Mouse (Mus musculus) MEL (cell line): ENCODE measurements at regions not wholly inside any gene's neighbourhood (a gene's known extent, or its start where the extent isn't known, plus 50 kb on each side); places are given as distances from the start of the nearest gene placed in this dataset.

Source experiments
- DNase-seq: peaks from one replicate; pipeline ENCODE4 v3.0.0; 2011; ENCODE audit warnings: low read depth, low spot score
- H3K27ac ChIP-seq: 2 replicates; pipeline ENCODE4 v1.5.1; 2012; ENCODE audit warnings: low read depth, mild to moderate bottlenecking, control low read depth, low read length, moderate library complexity; ENCODE audit not compliant: control insufficient read depth
- H3K27me3 ChIP-seq, 2 experiments: fragments of 150-350 bp in 1 of 2; sonication (generic) in 1 of 2; 2 replicates each; pipeline ENCODE4 v1.6.1; 2012; ENCODE audit warnings: low read length in 2 of 2, mild to moderate bottlenecking in 2 of 2, improper control_type of control experiment in 1 of 2, moderate library complexity in 1 of 2; ENCODE audit not compliant: insufficient read depth in 2 of 2, control insufficient read depth in 1 of 2
- H3K36me3 ChIP-seq, 2 experiments: 2 replicates each; pipeline ENCODE4 v1.6.1; 2012 to 2014; ENCODE audit warnings: low read length in 2 of 2, improper control_type of control experiment in 1 of 2, inconsistent platforms in 1 of 2, mild to moderate bottlenecking in 1 of 2; ENCODE audit not compliant: insufficient read depth in 2 of 2, control insufficient read depth in 1 of 2
- H3K4me1 ChIP-seq, 2 experiments: fragments of 150-350 bp in 1 of 2; sonication (generic) in 1 of 2; 2 replicates each; pipeline ENCODE4 v1.6.1; 2012; ENCODE audit warnings: low read length in 2 of 2, improper control_type of control experiment in 1 of 2, mild to moderate bottlenecking in 1 of 2; ENCODE audit not compliant: insufficient read depth in 2 of 2, control insufficient read depth in 1 of 2
- H3K4me3 ChIP-seq, 2 experiments: fragments of 150-350 bp in 1 of 2; sonication (generic) in 1 of 2; 2 replicates each; pipeline ENCODE4 v1.5.1; 2012; ENCODE audit warnings: low read depth in 2 of 2, low read length in 2 of 2, mild to moderate bottlenecking in 2 of 2, moderate library complexity in 2 of 2, control low read depth in 1 of 2, improper control_type of control experiment in 1 of 2; ENCODE audit not compliant: control insufficient read depth in 1 of 2, insufficient read depth in 1 of 2
- H3K79me2 ChIP-seq: 2 replicates; pipeline ENCODE4 v1.6.1; 2012; ENCODE audit warnings: mild to moderate bottlenecking, low read length, moderate library complexity; ENCODE audit not compliant: control insufficient read depth, poor library complexity, insufficient read depth
- H3K9ac ChIP-seq: 2 replicates; pipeline ENCODE4 v1.6.1; 2012; ENCODE audit warnings: low read depth, mild to moderate bottlenecking, control low read depth, low read length, moderate library complexity; ENCODE audit not compliant: control insufficient read depth, poor library complexity, severe bottlenecking
- H3K9me3 ChIP-seq: fragments of 150-350 bp; sonication (generic); replicated peaks from 2 replicates; pipeline ENCODE4 v1.6.1; 2012; ENCODE audit warnings: mild to moderate bottlenecking, low read length, improper control_type of control experiment, moderate library complexity; ENCODE audit not compliant: insufficient read depth
- BHLHE40 ChIP-seq: IDR thresholded peaks from 2 replicates; pipeline ENCODE4 v1.6.1; 2012; ENCODE audit warnings: low read depth, mild to moderate bottlenecking, inconsistent platforms, low read length, improper control_type of control experiment, borderline replicate concordance
- CHD1 ChIP-seq: IDR thresholded peaks from 2 replicates; pipeline ENCODE4 v1.6.1; 2012; ENCODE audit warnings: low read depth, mild to moderate bottlenecking, inconsistent platforms, low read length, improper control_type of control experiment
- CHD2 ChIP-seq: IDR thresholded peaks from 2 replicates; pipeline ENCODE4 v1.6.1; 2011; ENCODE audit warnings: low read length, improper control_type of control experiment
- CTCF ChIP-seq, 3 experiments: IDR thresholded peaks in 2 of 3; conservative IDR thresholded peaks in 1 of 3; 2 replicates each; pipeline ENCODE4 v1.5.1; 2011 to 2012; ENCODE audit warnings: low read length in 3 of 3, low read depth in 2 of 3, mild to moderate bottlenecking in 2 of 3, improper control_type of control experiment in 1 of 3, inconsistent platforms in 1 of 3, mixed read lengths in 1 of 3, moderate library complexity in 1 of 3; ENCODE audit not compliant: control insufficient read depth in 1 of 3, insufficient read depth in 1 of 3, poor library complexity in 1 of 3, severe bottlenecking in 1 of 3
- E2F4 ChIP-seq: IDR thresholded peaks from 2 replicates; pipeline ENCODE4 v1.6.1; 2011; ENCODE audit warnings: low read depth, low read length, improper control_type of control experiment, borderline replicate concordance
- ELF1 ChIP-seq: IDR thresholded peaks from 2 replicates; pipeline ENCODE4 v1.6.1; 2014; ENCODE audit warnings: low read depth, mild to moderate bottlenecking, inconsistent platforms, low read length, improper control_type of control experiment, moderate library complexity
- EP300 ChIP-seq, 2 experiments: IDR thresholded peaks; 2 replicates each; pipeline ENCODE4 v1.6.1; 2011; ENCODE audit warnings: improper control_type of control experiment in 2 of 2, low read length in 2 of 2, low read depth in 1 of 2, mild to moderate bottlenecking in 1 of 2
- ETS1 ChIP-seq: IDR thresholded peaks from 2 replicates; pipeline ENCODE4 v1.6.1; 2012; ENCODE audit warnings: low read depth, mild to moderate bottlenecking, inconsistent platforms, low read length, improper control_type of control experiment, moderate library complexity
- GABPA ChIP-seq: IDR thresholded peaks from 2 replicates; pipeline ENCODE4 v1.6.1; 2012; ENCODE audit warnings: low read depth, mild to moderate bottlenecking, inconsistent platforms, low read length, improper control_type of control experiment, moderate library complexity
- GATA1 ChIP-seq: IDR thresholded peaks from 2 replicates; pipeline ENCODE4 v1.6.1; 2011; ENCODE audit warnings: low read depth, low read length, improper control_type of control experiment
- HCFC1 ChIP-seq: IDR thresholded peaks from 2 replicates; pipeline ENCODE4 v1.6.1; 2012; ENCODE audit warnings: low read depth, mild to moderate bottlenecking, inconsistent platforms, low read length, improper control_type of control experiment, moderate library complexity
- JUND ChIP-seq: IDR thresholded peaks from 2 replicates; pipeline ENCODE4 v1.6.1; 2011; ENCODE audit warnings: low read depth, mild to moderate bottlenecking, improper control_type of control experiment, low read length
- KAT2A ChIP-seq: conservative IDR thresholded peaks from 2 replicates; pipeline ENCODE4 v1.6.1; 2012; ENCODE audit warnings: low read depth, low read length, improper control_type of control experiment, inconsistent platforms
- MAFK ChIP-seq: IDR thresholded peaks from 2 replicates; pipeline ENCODE4 v1.6.1; 2011; ENCODE audit warnings: low read depth, mild to moderate bottlenecking, low read length, improper control_type of control experiment, borderline replicate concordance
- MAX ChIP-seq: IDR thresholded peaks from 2 replicates; pipeline ENCODE4 v1.6.1; 2011; ENCODE audit warnings: low read length, improper control_type of control experiment
- MAZ ChIP-seq: IDR thresholded peaks from 2 replicates; pipeline ENCODE4 v1.6.1; 2012; ENCODE audit warnings: low read depth, mild to moderate bottlenecking, inconsistent platforms, low read length, improper control_type of control experiment
- MEF2A ChIP-seq: IDR thresholded peaks from 2 replicates; pipeline ENCODE4 v1.6.1; 2014; ENCODE audit warnings: low read depth, mild to moderate bottlenecking, inconsistent platforms, low read length, improper control_type of control experiment; ENCODE audit not compliant: poor library complexity, insufficient replicate concordance, severe bottlenecking; ENCODE audit errors: extremely low read depth
- MXI1 ChIP-seq: IDR thresholded peaks from 2 replicates; pipeline ENCODE4 v1.6.1; 2011; ENCODE audit warnings: mild to moderate bottlenecking, low read depth, low read length, improper control_type of control experiment
- MYB ChIP-seq: IDR thresholded peaks from 2 replicates; pipeline ENCODE4 v1.6.1; 2011; ENCODE audit warnings: mild to moderate bottlenecking, low read depth, low read length, improper control_type of control experiment
- MYC ChIP-seq: IDR thresholded peaks from 2 replicates; pipeline ENCODE4 v1.6.1; 2011; ENCODE audit warnings: low read depth, mild to moderate bottlenecking, low read length, improper control_type of control experiment, moderate library complexity
- NELFE ChIP-seq: IDR thresholded peaks from 2 replicates; pipeline ENCODE4 v1.6.1; 2011; ENCODE audit warnings: low read depth, low read length, improper control_type of control experiment
- NRF1 ChIP-seq: IDR thresholded peaks from 2 replicates; pipeline ENCODE4 v1.6.1; 2014; ENCODE audit warnings: low read depth, mild to moderate bottlenecking, inconsistent platforms, low read length, improper control_type of control experiment, moderate library complexity; ENCODE audit not compliant: poor library complexity, insufficient read depth, severe bottlenecking
- POLR2A ChIP-seq, 2 experiments: IDR thresholded peaks; 2 replicates each; pipeline ENCODE4 v1.6.1; 2011 to 2012; ENCODE audit warnings: low read length in 2 of 2, mild to moderate bottlenecking in 2 of 2, control low read depth in 1 of 2, improper control_type of control experiment in 1 of 2, low read depth in 1 of 2, moderate library complexity in 1 of 2; ENCODE audit not compliant: control insufficient read depth in 1 of 2, insufficient read depth in 1 of 2, poor library complexity in 1 of 2
- POLR2AphosphoS2 ChIP-seq: IDR thresholded peaks from 2 replicates; pipeline ENCODE4 v1.6.1; 2011; ENCODE audit warnings: low read length, improper control_type of control experiment
- POLR2AphosphoS5 ChIP-seq: IDR thresholded peaks from 2 replicates; pipeline ENCODE4 v1.6.1; 2012; ENCODE audit warnings: low read depth, borderline replicate concordance, mild to moderate bottlenecking, inconsistent platforms, low read length, moderate library complexity, mixed read lengths
- RAD21 ChIP-seq: IDR thresholded peaks from 2 replicates; pipeline ENCODE4 v1.6.1; 2011; ENCODE audit warnings: mild to moderate bottlenecking, low read depth, low read length, improper control_type of control experiment
- RCOR1 ChIP-seq: IDR thresholded peaks from 2 replicates; pipeline ENCODE4 v1.6.1; 2012; ENCODE audit warnings: low read depth, mild to moderate bottlenecking, inconsistent platforms, low read length, improper control_type of control experiment
- SIN3A ChIP-seq: IDR thresholded peaks from 2 replicates; pipeline ENCODE4 v1.6.1; 2012; ENCODE audit warnings: low read length, improper control_type of control experiment, inconsistent platforms
- SMC3 ChIP-seq: IDR thresholded peaks from 2 replicates; pipeline ENCODE4 v1.6.1; 2011; ENCODE audit warnings: low read depth, low read length, improper control_type of control experiment
- TAL1 ChIP-seq: IDR thresholded peaks from 2 replicates; pipeline ENCODE4 v1.6.1; 2012; ENCODE audit warnings: mild to moderate bottlenecking, inconsistent platforms, low read length, moderate library complexity, mixed read lengths
- TBP ChIP-seq: IDR thresholded peaks from 2 replicates; pipeline ENCODE4 v1.8.0; 2011; ENCODE audit warnings: low read depth, low read length, improper control_type of control experiment
- TCF12 ChIP-seq: IDR thresholded peaks from 2 replicates; pipeline ENCODE4 v1.6.1; 2014; ENCODE audit warnings: low read depth, mild to moderate bottlenecking, inconsistent platforms, low read length, improper control_type of control experiment, moderate library complexity
- UBTF ChIP-seq: IDR thresholded peaks from 2 replicates; pipeline ENCODE4 v1.6.1; 2012; ENCODE audit warnings: low read depth, mild to moderate bottlenecking, inconsistent platforms, low read length, improper control_type of control experiment, moderate library complexity, borderline replicate concordance; ENCODE audit not compliant: insufficient read depth
- USF1 ChIP-seq: IDR thresholded peaks from 2 replicates; pipeline ENCODE4 v1.6.1; 2014; ENCODE audit warnings: low read depth, mild to moderate bottlenecking, inconsistent platforms, low read length, improper control_type of control experiment, moderate library complexity
- USF2 ChIP-seq, 2 experiments: IDR thresholded peaks; 2 replicates each; pipeline ENCODE4 v1.6.1; 2011 to 2012; ENCODE audit warnings: improper control_type of control experiment in 2 of 2, low read length in 2 of 2, borderline replicate concordance in 1 of 2, inconsistent platforms in 1 of 2, low read depth in 1 of 2, mild to moderate bottlenecking in 1 of 2; ENCODE audit not compliant: insufficient read depth in 1 of 2
- ZC3H11A ChIP-seq: IDR thresholded peaks from 2 replicates; pipeline ENCODE4 v1.6.1; 2012; ENCODE audit warnings: low read depth, mild to moderate bottlenecking, inconsistent platforms, low read length, improper control_type of control experiment
- ZKSCAN1 ChIP-seq: IDR thresholded peaks from 2 replicates; pipeline ENCODE4 v1.6.1; 2012; ENCODE audit warnings: low read depth, mild to moderate bottlenecking, inconsistent platforms, low read length, improper control_type of control experiment, moderate library complexity
- ZMIZ1 ChIP-seq: IDR thresholded peaks from 2 replicates; pipeline ENCODE4 v1.6.1; 2012; ENCODE audit warnings: low read depth, mild to moderate bottlenecking, inconsistent platforms, low read length, improper control_type of control experiment, moderate library complexity
- ZNF384 ChIP-seq: IDR thresholded peaks from 2 replicates; pipeline ENCODE4 v1.6.1; 2012; ENCODE audit warnings: low read depth, mild to moderate bottlenecking, inconsistent platforms, low read length, improper control_type of control experiment

- Histone ChIP-seq H3K36me3 (peaks cover 0 to 5% of the 10 kb centered on the region in 2 experiments; a peak in 1 of 4 replicates), H3K9me3 (no peaks in the 10 kb centered on the region), H3K4me3 (no peak overlapping the region), H3K4me1 (peaks cover 0 to 2% of the 10 kb centered on the region in 2 experiments; a peak in 1 of 4 replicates), H3K79me2 (no peaks in the 10 kb centered on the region), H3K9ac (no peak overlapping the region), H3K27me3 (no peaks in the 10 kb centered on the region), H3K27ac (no peak overlapping the region)
- TF ChIP-seq ZNF384 (no peak), ELF1 (no peak), ETS1 (0 out of 2 replicates have a peak, but pooled peaks have one; percentile 25), TBP (no peak), UBTF (no peak), POLR2A (IDR thresholded peaks at IDR 0.05; ENCODE audit: control insufficient read depth in 1 of 2, insufficient read depth in 1 of 2, low read depth in 1 of 2, low read length in 2 of 2, poor library complexity in 1 of 2) (no peak), ZKSCAN1 (no peak), USF2 (IDR thresholded peaks at IDR 0.05; ENCODE audit: borderline replicate concordance in 1 of 2, insufficient read depth in 1 of 2, low read depth in 1 of 2, low read length in 2 of 2) (no peak), CHD2 (no peak), MAZ (no peak), ZMIZ1 (no peak), JUND (no peak), MEF2A (no peak), POLR2AphosphoS2 (no peak), CHD1 (no peak), CTCF (IDR thresholded peaks at IDR 0.05 in 2 of 3, conservative IDR thresholded peaks at IDR 0.05 in 1 of 3; ENCODE audit: control insufficient read depth in 1 of 3, insufficient read depth in 1 of 3, low read depth in 2 of 3, low read length in 3 of 3, poor library complexity in 1 of 3, severe bottlenecking in 1 of 3) (no peak), TCF12 (peak; percentile 82), GATA1 (peak; percentile 78), USF1 (no peak), RAD21 (no peak), ZC3H11A (no peak), E2F4 (no peak), NELFE (no peak), NRF1 (no peak), MYB (no peak), POLR2AphosphoS5 (no peak), MAX (no peak), KAT2A (no peak), MYC (no peak), SMC3 (peak; percentile 10; the same call in 1 of the 2 replicates), MXI1 (no peak), EP300 (IDR thresholded peaks at IDR 0.05; ENCODE audit: low read depth in 1 of 2, low read length in 2 of 2) (peak; percentile 78 to 82), RCOR1 (peak; percentile 68), HCFC1 (no peak), TAL1 (peak; percentile 40), GABPA (no peak), BHLHE40 (no peak), SIN3A (no peak), MAFK (no peak)
- DNase-seq = peak; percentile 57
Measured at GRCm38 (mm10) chr12:47755227-47755626, 936.5 kb upstream of the Nova1 start.
